Mouse (Mus musculus) limb, embryonic 12.5 days (tissue): Measurements from ENCODE around the gene Wdr25. TPM values are rescaled to one million over a fixed set of nuclear protein-coding genes. Genes with fewer than 3 reads are reported as not detected.

Experiments used
- ATAC-seq: fragments of 200-750 bp; cut with Nextera tagmentation; 2 replicates; pipeline ENCODE4 v1.8.0; 2017; ENCODE audit warnings: low read depth, moderate TSS enrichment; ENCODE audit not compliant: insufficient number of reproducible peaks, insufficient read depth, low FRiP score, low TSS enrichment
- H3K27ac ChIP-seq: fragments of 300-500 bp; sonication (generic); 2 replicates; pipeline ENCODE4 v1.5.1; 2016; ENCODE audit warnings: mild to moderate bottlenecking, moderate library complexity
- H3K27me3 ChIP-seq: fragments of 300-500 bp; sonication (generic); 2 replicates; pipeline ENCODE4 v1.6.1; 2016; ENCODE audit warnings: mild to moderate bottlenecking, moderate library complexity
- H3K36me3 ChIP-seq: fragments of 300-500 bp; sonication (generic); 2 replicates; pipeline ENCODE4 v1.6.1; 2016; ENCODE audit warnings: mild to moderate bottlenecking, moderate library complexity
- H3K4me1 ChIP-seq: fragments of 300-500 bp; sonication (generic); replicated peaks from 2 replicates; pipeline ENCODE4 v1.6.1; 2016
- H3K4me2 ChIP-seq: fragments of 300-500 bp; sonication (generic); 2 replicates; pipeline ENCODE4 v1.6.1; 2016; ENCODE audit warnings: mild to moderate bottlenecking, moderate library complexity
- H3K4me3 ChIP-seq: fragments of 300-500 bp; sonication (generic); replicated peaks from 2 replicates; pipeline ENCODE4 v1.5.1; 2016; ENCODE audit warnings: mild to moderate bottlenecking
- H3K9ac ChIP-seq: fragments of 300-500 bp; sonication (generic); replicated peaks from 2 replicates; pipeline ENCODE4 v1.6.1; 2016; ENCODE audit warnings: mild to moderate bottlenecking, moderate library complexity
- H3K9me3 ChIP-seq: fragments of 300-500 bp; sonication (generic); 2 replicates; pipeline ENCODE4 v1.6.1; 2016; ENCODE audit warnings: mild to moderate bottlenecking, moderate library complexity
- WGBS: fragments of 180-500 bp; shearing (Covaris S2); methylation state at CpG from one replicate; pipeline ENCODE4 v1.1.7; 2016; 5-methylcytosine and 5-hydroxymethylcytosine counted together
- polyA plus RNA-seq: library from polyadenylated mRNA; unstranded; fragments of >200 nt; fragmentation: Nextera tagmentation; extraction: Ambion mirVana; gene quantifications from 2 replicates; pipeline ENCODE4 v1.2.1, GENCODE M21; 2016

The Wdr25 gene
- polyA plus RNA-seq, 1 experiment from 2014 or later: 8.8 TPM

GRCm38 (mm10) chr12:108894432-108894816 is 993 bp downstream of the Wdr25 start:
- H3K4me1 ChIP-seq: peaks cover 21% of the 10 kb centered on the region
- no peaks in the 10 kb centered on the region for H3K27me3 ChIP-seq
- peak; percentile 17; the same call in 1 of the 2 replicates for ATAC-seq
- peaks cover 18% of the 10 kb centered on the region; the same call in 1 of the 2 replicates for H3K36me3 ChIP-seq
- peak overlapping the region; percentile 66 for H3K9ac ChIP-seq
- no peaks in the 10 kb centered on the region for H3K9me3 ChIP-seq
- H3K27ac ChIP-seq: no peak overlapping the region
- 2% methylated on average over 7 of the region's 7 CpGs for WGBS
- H3K4me3 ChIP-seq: peak overlapping the region; percentile 88
- H3K4me2 ChIP-seq: peak overlapping the region; percentile 73

DNA sequence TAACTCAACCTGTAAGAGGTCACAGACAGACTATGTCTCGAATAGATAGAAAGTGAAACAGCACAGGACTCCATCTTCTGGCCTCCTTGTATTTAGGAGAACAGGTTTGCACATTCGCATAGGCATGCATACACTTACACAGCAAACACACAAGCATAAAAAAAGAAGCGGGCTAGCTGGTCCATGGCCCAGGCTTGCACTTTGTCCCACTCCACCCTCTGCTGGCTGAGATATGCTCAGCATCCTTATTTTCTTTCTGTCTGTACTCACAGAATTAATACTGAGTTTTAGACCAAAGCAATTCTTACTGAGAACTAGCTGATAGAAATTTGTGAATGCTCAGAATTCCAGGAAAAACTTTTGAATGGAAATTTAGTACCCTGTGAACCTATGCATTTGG is 2.6 kb downstream of the Wdr25 start:
- Histone ChIP-seq H3K27ac (no peak overlapping the region), H3K4me1 (peaks cover 21% of the 10 kb centered on the region), H3K4me2 (no peak overlapping the region), H3K27me3 (no peaks in the 10 kb centered on the region), H3K9me3 (no peaks in the 10 kb centered on the region), H3K36me3 (peaks cover 15% of the 10 kb centered on the region; the same call in 1 of the 2 replicates), H3K4me3 (no peak overlapping the region), H3K9ac (no peak overlapping the region)
- ATAC-seq: no peak
- 76% methylated on average over 3 of the region's 3 CpGs for WGBS

GRCm38 (mm10) chr12:108901346-108901745 is 7.9 kb downstream of the Wdr25 start:
- peaks cover 13% of the 10 kb centered on the region; the same call in 1 of the 2 replicates for H3K27me3 ChIP-seq
- H3K27ac ChIP-seq: no peak overlapping the region
- H3K4me2 ChIP-seq: no peak overlapping the region
- ATAC-seq: no peak
- no peak overlapping the region for H3K9ac ChIP-seq
- WGBS: 86% methylated on average over 5 of the region's 5 CpGs
- H3K4me3 ChIP-seq: no peak overlapping the region
- H3K36me3 ChIP-seq: peaks cover 15% of the 10 kb centered on the region; the same call in 1 of the 2 replicates
- H3K4me1 ChIP-seq: peaks cover 26% of the 10 kb centered on the region
- H3K9me3 ChIP-seq: no peaks in the 10 kb centered on the region

GRCm38 (mm10) chr12:108902940-108903339 is 9.5 kb downstream of the Wdr25 start:
- H3K4me1 ChIP-seq: peaks cover 30% of the 10 kb centered on the region
- ATAC-seq: no peak
- H3K9ac ChIP-seq: no peak overlapping the region
- no peak overlapping the region for H3K4me3 ChIP-seq
- WGBS: 16% methylated on average over 8 of the region's 8 CpGs
- no peaks in the 10 kb centered on the region for H3K9me3 ChIP-seq
- peaks cover 28% of the 10 kb centered on the region; the same call in 1 of the 2 replicates for H3K27me3 ChIP-seq
- no peak overlapping the region for H3K4me2 ChIP-seq
- H3K36me3 ChIP-seq: peaks cover 14% of the 10 kb centered on the region; the same call in 1 of the 2 replicates
- no peak overlapping the region for H3K27ac ChIP-seq

DNA sequence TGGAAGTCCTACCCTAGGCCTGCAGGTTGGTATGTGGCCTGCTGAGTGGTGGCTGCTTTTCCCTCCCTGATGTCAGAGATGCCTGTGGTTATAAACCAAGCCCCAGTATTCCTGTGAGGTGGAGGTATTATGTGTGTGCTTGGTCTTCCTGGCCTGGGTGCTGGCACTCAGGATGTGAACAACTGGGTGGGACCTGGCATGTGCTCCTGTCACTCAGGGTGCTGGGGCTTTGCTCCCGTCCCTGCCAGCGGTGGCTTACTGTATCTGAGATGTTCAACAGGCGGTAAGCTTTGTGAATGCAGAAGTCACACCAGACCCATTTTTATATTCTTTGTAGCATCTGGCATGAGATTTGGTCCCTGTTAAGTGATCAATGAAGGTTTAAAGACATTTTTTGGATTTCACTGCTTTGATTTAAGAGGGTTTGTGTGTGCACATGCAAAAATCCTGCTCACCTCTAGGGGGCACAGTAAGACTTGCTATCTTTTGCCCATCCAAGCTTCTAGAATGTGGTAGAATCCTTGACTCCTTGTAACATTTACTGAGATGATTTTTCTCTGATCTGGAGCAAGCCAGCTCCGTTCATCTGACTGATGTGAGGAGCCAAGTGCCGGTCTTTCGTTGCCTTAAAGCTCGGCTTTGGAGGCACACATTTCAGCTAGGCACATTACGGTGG is 10.3 kb downstream of the Wdr25 start:
- Histone ChIP-seq H3K9ac (no peak overlapping the region), H3K4me1 (peaks cover 30% of the 10 kb centered on the region), H3K4me3 (no peak overlapping the region), H3K36me3 (peaks cover 6% of the 10 kb centered on the region; the same call in 1 of the 2 replicates), H3K4me2 (no peak overlapping the region), H3K27ac (peak overlapping the region; percentile 17; the same call in 1 of the 2 replicates), H3K9me3 (no peaks in the 10 kb centered on the region), H3K27me3 (peaks cover 33% of the 10 kb centered on the region)
- no peak for ATAC-seq
- WGBS: 72% methylated on average over 8 of the region's 8 CpGs

DNA sequence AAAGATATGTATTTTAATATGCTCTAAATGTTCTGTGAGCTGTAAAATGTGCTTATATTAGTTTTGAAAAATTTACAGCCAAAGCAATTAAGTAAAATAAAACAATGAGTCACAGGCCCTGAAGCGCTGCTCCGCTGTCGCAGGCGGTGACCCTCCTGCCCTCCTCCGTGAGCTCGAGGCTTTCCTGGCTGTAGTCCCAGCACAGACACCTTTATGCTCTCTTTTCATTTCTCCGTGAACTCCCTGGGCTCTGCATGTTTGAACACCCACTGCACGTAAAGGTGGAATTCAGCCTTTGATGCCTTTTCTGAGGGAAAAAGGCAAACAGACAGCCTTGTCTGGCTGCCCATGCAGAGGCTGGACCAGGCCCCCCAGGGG is 10.8 kb downstream of the Wdr25 start:
- Histone ChIP-seq H3K27ac (0 out of 2 replicates have a peak overlapping the region, but pooled peaks have one; percentile 17), H3K9me3 (no peaks in the 10 kb centered on the region), H3K4me1 (peaks cover 30% of the 10 kb centered on the region), H3K9ac (no peak overlapping the region), H3K27me3 (peaks cover 33% of the 10 kb centered on the region), H3K4me2 (no peak overlapping the region; the same call in 1 of the 2 replicates), H3K4me3 (no peak overlapping the region), H3K36me3 (0 out of 2 replicates have a peak, but pooled peaks cover 5% of the 10 kb centered on the region)
- WGBS: 52% methylated on average over 8 of the region's 8 CpGs
- no peak for ATAC-seq

GRCm38 (mm10) chr12:108905620-108906302 is 12.3 kb downstream of the Wdr25 start:
- Histone ChIP-seq H3K27ac (no peak overlapping the region), H3K9ac (no peak overlapping the region), H3K4me1 (peaks cover 35% of the 10 kb centered on the region), H3K27me3 (peaks cover 33% of the 10 kb centered on the region), H3K36me3 (no peaks in the 10 kb centered on the region), H3K9me3 (no peaks in the 10 kb centered on the region), H3K4me2 (no peak overlapping the region), H3K4me3 (no peak overlapping the region)
- WGBS: 46% methylated on average over 14 of the region's 14 CpGs
- no peak for ATAC-seq

DNA sequence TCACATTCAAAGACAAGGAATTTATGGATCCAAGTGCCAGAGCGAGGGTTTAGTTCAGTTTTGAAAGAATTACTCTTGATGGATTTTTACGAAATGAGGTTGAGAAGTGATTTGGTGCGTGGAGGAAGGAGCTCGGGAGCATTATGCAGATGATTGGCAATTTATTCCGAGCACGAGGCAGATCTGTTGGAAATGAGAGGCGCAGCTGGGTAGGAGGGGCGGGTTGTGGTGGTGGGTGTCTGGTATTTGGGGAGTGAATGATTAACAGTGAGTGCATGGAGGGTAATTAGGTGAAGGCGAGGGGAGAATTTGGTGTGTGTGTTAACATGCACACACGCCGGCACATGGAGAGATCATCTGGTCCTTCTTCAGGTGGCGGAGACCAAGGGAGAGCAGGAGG is 13.0 kb downstream of the Wdr25 start:
- H3K4me3 ChIP-seq: no peak overlapping the region
- H3K9me3 ChIP-seq: no peaks in the 10 kb centered on the region
- ATAC-seq: no peak
- H3K27me3 ChIP-seq: peaks cover 33% of the 10 kb centered on the region
- WGBS: 65% methylated on average over 12 of the region's 12 CpGs
- H3K4me2 ChIP-seq: no peak overlapping the region
- H3K9ac ChIP-seq: no peak overlapping the region
- peaks cover 35% of the 10 kb centered on the region for H3K4me1 ChIP-seq
- H3K27ac ChIP-seq: no peak overlapping the region
- no peaks in the 10 kb centered on the region for H3K36me3 ChIP-seq

DNA sequence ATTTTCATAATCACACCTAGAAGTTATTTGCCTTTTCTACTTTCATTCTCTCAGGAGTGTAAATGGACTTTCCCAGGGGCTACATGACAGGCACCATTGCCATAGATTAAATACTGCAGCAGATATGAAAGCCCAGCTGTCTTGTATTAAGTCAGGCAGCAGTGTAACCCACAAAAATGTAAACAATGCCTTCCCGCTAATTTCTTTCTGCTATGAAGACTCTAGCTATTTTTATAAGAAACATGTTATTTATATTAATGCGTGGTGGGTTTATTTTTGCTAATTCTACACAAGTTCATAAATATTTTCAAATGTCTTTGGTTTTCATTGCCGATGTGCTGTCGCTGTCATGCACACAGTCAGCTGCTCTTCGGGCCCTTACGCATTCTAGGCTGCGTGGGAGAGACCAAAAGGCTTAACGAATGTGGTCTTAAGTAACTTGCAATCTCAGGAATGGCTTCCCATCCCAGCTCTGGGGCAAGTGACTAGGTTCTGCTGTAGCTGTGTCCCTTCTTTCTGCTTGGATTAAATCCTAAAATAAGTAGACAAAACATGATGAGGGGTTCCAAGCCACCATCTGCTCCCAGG is 16.5 kb downstream of the Wdr25 start:
- Histone ChIP-seq H3K9ac (no peak overlapping the region), H3K4me1 (peaks cover 49% of the 10 kb centered on the region), H3K36me3 (no peaks in the 10 kb centered on the region), H3K9me3 (no peaks in the 10 kb centered on the region), H3K27ac (no peak overlapping the region), H3K4me3 (no peak overlapping the region), H3K27me3 (peaks cover 36% of the 10 kb centered on the region), H3K4me2 (no peak overlapping the region)
- 83% methylated on average over 8 of the region's 8 CpGs for WGBS
- no peak for ATAC-seq

DNA sequence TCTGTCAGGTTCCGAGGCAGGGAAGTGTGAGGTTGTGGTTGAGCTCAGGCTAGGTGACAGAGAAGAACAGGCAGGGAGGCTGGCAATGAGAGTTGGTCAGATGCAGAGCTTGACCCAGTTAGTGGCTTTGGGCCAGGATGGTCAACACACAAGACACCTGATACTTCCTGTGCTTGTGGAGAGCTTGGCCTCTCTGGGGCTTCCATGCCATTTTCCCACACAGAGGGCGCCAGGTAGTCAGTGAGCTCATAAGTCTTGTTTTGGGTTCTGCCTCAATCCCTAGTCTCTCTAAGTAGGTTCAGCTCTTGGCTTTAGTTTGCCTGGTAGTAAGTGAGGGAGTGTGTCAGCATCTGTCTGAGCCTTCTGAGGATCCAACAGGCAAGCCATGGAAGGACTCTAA is 19.0 kb downstream of the Wdr25 start:
- peaks cover 16% of the 10 kb centered on the region for H3K27me3 ChIP-seq
- WGBS: 93% methylated on average over 2 of the region's 2 CpGs
- H3K9ac ChIP-seq: no peak overlapping the region
- no peak overlapping the region for H3K4me2 ChIP-seq
- no peaks in the 10 kb centered on the region for H3K9me3 ChIP-seq
- H3K36me3 ChIP-seq: no peaks in the 10 kb centered on the region
- H3K27ac ChIP-seq: no peak overlapping the region
- ATAC-seq: no peak
- no peak overlapping the region for H3K4me3 ChIP-seq
- H3K4me1 ChIP-seq: peaks cover 60% of the 10 kb centered on the region

GRCm38 (mm10) chr12:108914198-108914597 is 20.8 kb downstream of the Wdr25 start:
- peak overlapping the region; percentile 39 for H3K4me2 ChIP-seq
- 52% methylated on average over 3 of the region's 3 CpGs for WGBS
- ATAC-seq: 0 out of 2 replicates have a peak, but pooled peaks have one; percentile 7
- no peaks in the 10 kb centered on the region for H3K9me3 ChIP-seq
- no peaks in the 10 kb centered on the region for H3K36me3 ChIP-seq
- H3K27me3 ChIP-seq: peaks cover 6% of the 10 kb centered on the region; the same call in 1 of the 2 replicates
- peak overlapping the region; percentile 80 for H3K27ac ChIP-seq
- peaks cover 78% of the 10 kb centered on the region for H3K4me1 ChIP-seq
- H3K4me3 ChIP-seq: no peak overlapping the region
- no peak overlapping the region for H3K9ac ChIP-seq
